Mouse (Mus musculus): ENCODE measurements around the gene Tspan7. TPM values are rescaled to one million over a fixed set of nuclear protein-coding genes. Genes with fewer than 3 reads are reported as not detected.

Tspan7 gene
- total RNA-seq, 2 experiments from 2014 or later, result 880 to 946 TPM

GRCm38 (mm10) chrX:10546840-10547239 is 61.9 kb downstream of the Tspan7 start:
- DNase-seq (ENCODE audit: low spot score in 2 of 2), result no peak

GRCm38 (mm10) chrX:10549708-10550107 is 64.8 kb downstream of the Tspan7 start:
- DNase-seq (ENCODE audit: low spot score in 2 of 2), result no peak

DNA sequence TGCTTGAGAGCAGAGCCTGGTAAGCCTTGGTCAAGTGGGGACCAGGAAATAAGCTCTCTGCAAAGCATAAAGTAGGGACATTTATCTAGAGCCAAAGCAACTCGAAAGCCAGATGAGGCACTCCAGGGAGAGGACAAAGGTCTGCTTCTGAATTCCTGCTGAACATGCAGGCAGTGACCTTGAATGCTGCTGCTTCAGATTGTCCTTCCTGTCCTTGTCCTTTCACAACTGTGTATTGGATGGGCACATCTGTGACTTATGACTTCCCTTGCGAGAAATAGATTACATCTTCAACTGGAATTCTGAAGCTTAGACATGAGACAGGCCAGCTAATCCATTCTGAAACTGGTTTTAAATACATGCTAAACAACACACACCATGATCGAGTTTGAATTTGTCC is 71.9 kb downstream of the Tspan7 start:
- no peak for DNase-seq (ENCODE audit: low spot score in 2 of 2)

- DNase-seq (ENCODE audit: low spot score in 2 of 2), result no peak
These were observed 72.6 kb downstream of the Tspan7 start for GRCm38 (mm10) chrX:10557596-10557995.

GRCm38 (mm10) chrX:10558625-10559024 is 73.7 kb downstream of the Tspan7 start:
- no peak for DNase-seq (ENCODE audit: low spot score in 2 of 2)

DNA sequence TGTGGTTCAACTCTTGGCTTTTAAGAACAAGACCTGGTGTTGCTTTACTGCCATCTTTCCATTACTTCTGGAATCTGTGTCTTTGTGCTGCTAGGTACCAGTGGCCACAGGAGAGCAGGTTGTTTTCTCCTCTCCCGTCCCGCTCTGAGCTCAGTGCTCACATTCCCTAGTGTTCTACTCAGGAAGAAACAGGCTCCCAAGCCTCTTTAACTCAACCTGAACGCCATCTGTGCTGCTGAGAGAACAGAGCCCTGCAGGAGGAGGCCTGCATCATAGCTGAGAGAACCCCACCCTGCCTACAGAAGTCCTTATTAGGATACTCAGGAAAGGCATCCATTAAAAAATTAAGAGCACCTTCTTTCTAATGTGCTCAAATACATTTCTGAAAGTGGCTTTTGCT is 80.9 kb downstream of the Tspan7 start:
- no peak for DNase-seq (ENCODE audit: low spot score in 2 of 2)

- peak; percentile 31 to 44 for DNase-seq (ENCODE audit: low spot score in 2 of 2)
These were observed 89.6 kb downstream of the Tspan7 start for GRCm38 (mm10) chrX:10574523-10574922.

DNA sequence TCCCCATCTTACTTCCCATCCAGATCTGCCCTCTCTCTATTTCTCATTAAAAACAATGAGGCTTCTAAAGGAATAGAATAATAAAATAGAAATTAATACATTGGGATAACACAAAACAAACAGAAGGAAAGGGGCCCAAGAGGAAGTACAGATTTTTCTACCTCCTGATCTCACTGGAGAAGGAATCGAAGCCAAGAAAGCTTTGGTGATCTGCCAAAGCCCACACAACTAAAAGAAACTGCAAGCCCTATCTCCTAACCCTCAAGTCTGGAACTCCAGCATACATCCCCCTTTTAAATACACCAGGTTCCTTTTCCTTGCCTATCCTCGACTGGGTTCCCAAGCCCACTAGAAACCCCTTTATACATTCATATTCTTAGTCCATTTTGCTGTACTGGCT is 90.4 kb downstream of the Tspan7 start:
- no peak for DNase-seq (ENCODE audit: low spot score in 2 of 2)

DNA sequence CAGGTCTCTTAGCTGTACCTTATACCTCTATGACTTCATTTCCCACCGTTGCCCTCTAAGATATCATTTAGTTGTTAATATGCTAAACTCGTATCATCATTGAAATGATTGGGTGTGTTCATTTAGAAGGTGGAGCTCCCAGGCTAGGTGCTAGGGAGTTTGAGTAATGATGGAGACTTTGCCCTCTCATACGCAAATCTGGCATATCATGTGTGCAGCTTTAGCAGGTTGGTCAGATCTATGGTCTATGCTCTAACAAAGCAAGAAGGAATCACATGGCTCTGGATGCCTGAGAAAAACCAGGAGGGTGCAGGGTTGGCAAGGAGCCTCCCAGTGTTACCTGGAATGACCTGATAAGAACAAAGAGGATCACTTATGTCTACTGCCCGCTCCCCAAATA is 91.4 kb downstream of the Tspan7 start:
- DNase-seq (ENCODE audit: low spot score in 2 of 2), result no peak

- peak in 1 of 2 experiments; percentile 32 for DNase-seq (ENCODE audit: low spot score in 2 of 2)
These were observed 92.4 kb downstream of the Tspan7 start for GRCm38 (mm10) chrX:10577356-10577755.

DNA sequence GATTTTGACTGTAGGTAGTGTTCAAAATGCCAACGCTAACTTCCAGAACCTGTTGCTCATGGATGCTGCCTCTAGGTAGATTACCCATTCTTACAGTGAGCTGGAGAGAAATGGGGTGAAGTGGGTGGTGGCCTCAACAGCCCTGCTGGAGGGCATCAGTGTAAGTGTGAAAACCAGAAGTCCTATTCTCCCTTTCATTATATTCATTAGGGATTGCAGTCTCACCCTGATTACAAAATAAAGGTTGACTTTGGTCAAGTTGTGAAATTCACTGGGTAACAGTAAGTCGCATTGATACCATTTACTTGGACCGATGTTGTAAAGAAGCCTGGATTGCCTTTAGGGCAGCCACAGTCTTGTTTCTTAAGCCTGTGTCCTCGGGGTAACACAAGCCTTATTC is 97.8 kb downstream of the Tspan7 start:
- no peak for DNase-seq (ENCODE audit: low spot score in 2 of 2)

- DNase-seq (ENCODE audit: low spot score in 2 of 2), result no peak
These were observed 107.3 kb downstream of the Tspan7 start for GRCm38 (mm10) chrX:10592244-10592643.

DNA sequence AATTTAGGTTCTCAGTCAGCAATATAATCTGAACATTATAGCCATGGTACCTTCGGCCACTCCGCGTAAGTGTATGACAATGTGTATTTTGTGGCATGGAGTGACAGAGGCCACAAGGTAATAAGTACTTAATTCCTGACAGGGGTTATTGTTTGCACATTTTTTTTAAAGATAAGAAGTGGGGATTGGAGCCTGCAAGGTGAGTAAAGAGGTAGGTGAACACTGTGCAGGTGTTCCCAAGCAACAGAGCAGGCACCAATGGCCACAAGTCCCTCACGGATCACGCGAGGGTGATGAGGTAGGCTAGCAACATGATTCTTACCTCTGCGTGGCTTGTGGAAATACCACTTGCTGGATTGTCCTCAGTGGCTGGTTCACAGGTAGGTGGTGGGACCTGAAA is 108.6 kb downstream of the Tspan7 start:
- no peak for DNase-seq (ENCODE audit: low spot score in 2 of 2)

DNA sequence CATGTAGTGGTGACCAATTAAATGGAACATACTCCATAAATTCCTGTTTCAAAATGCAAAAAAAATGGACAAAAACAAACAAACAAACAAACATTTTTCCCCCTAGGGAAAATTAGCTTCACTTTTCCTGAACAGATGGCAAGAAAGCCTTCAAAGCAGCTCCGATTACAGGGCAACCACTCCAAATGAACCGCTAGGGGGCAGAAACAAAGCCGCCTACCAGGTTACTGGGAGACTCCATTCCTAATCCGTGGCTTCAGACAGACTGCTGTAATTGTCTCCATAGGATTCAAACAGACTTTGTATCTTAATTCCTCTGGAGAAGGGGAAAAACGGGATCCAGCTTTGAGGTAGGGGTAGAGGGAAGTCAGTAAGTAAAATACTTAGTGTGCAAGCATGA is 132.2 kb downstream of the Tspan7 start:
- peak in 1 of 2 experiments; percentile 20 for DNase-seq (ENCODE audit: low spot score in 2 of 2)

DNA sequence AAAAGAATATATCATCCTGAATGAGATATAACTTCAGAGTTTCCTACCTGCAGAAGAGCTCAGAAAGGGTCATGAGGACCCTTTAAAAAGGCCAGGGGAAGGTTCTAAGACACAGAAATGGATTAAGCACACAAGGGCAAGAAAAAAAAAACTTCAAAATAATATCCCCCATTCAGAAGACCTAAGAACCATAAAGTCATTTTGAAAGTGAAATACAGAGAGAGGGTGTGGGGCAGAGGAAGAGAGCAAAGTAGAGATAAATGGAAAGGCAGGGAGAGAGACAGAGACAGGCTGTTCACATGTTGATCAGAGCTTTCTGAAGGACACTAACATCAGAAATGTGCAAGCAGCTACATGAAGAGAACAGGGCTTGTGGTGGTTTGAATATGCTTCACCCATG is 156.1 kb downstream of the Tspan7 start:
- no peak for DNase-seq (ENCODE audit: low spot score in 2 of 2)

Other genes starting within 250 kb of the Tspan7 start
- not detected for gene Otc, start 232.9 kb upstream of the Tspan7 start, total RNA-seq (2021)
- gene Mid1ip1, start 229.9 kb downstream of the Tspan7 start, total RNA-seq (2021), result 10 to 100 TPM; 63.9 to 69.0 TPM